Mouse (Mus musculus) layer of hippocampus, adult 18-20 months (tissue): ENCODE results near the gene Bbs9. TPM values are rescaled to one million over a fixed set of nuclear protein-coding genes. Genes with fewer than 3 reads are reported as not detected.

Experiments
- DNase-seq, 2 experiments: peaks; one replicate each; pipeline ENCODE4 v3.0.0; 2022; ENCODE audit warnings: low spot score in 2 of 2
- total RNA-seq, 2 experiments: library from RNA; stranded (reverse); gene quantifications; 2 replicates each; pipeline ENCODE4 v1.2.3; 2021

The Bbs9 gene
- total RNA-seq, 2 experiments from 2014 or later, result 32.5 to 34.8 TPM

GRCm38 (mm10) chr9:22467371-22468169 lies 7.9 kb upstream of the Bbs9 start:
- peak; percentile 19 to 41 for DNase-seq

DNA sequence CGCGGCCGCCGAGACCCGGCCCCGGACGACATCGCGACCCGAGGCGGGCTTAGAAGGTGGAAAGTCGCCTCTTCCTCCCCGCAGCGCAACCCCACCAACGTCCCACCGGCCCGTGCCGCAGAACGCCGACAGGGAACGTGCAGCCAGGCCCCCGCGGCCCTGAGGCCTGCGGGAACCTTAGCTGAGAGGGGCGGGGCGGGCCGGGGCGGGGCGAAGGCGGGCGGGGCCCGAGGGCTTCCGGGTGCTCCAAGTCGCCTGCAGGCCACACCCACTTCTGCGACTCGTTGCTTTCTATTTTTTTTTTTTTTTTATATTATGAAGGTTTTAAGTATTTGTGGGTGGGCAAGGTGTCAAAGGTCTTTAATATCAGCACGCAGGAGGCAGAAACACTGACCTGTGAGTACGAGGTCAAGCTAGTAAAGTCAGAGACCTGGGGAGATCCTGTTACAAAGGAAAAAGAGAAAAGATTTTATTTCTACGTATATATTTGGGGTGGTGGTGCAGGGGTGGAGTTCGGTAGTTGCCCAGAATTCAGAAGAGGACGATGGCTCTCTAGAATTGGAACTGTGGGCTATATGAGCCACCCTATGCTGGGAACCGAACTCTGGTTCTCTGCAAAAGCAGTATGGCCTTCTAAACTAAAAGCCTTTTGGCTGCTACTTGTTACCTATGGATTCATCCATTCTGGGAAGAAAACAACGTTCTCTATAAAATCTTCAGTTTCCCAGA lies 7.2 kb upstream of the Bbs9 start:
- peak in 1 of 2 experiments; percentile 43 for DNase-seq

DNA sequence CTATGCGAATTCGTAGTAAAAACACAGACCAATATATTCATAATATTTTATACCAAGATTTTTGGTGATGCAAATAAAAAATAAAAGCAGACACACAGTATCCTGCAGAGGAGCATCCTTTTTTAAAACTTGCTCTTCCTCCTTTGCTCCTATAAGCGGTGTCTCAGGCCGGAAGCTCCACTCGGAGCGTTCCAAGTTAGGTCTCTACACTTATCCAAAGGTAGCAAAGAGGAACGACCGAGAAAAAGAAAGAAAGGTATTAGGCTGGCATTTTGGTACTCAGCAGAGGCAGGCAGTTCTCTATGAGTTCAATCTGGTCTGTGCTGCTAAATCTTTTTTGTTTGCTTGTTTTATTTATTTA lies 6.6 kb upstream of the Bbs9 start:
- DNase-seq, result no peak

- DNase-seq, result no peak
Observed at GRCm38 (mm10) chr9:22469643-22470042, 5.9 kb upstream of the Bbs9 start, which contains the start of gene Rp9. Gene Rp9 (minus strand): TSS chr9:22469743.

DNA sequence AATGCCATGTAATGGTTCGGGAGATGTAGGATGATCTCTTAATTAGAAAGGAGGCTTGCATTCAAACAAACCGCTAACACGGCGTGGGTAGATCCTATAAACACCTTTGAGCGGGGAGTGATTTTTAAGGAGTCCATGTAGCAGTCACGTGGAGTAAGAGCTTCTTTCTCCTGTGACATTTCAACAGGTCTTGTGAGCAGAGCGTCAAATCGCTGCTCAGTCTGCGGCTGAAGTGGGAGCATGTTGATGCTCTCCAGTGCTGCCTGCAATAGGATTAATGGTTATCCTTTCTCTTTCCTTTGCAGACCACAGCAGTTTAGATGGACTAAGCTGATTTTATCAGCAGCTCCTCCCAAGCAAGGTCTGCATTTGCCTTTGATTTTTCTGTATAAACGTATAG lies 750 bp downstream of the Bbs9 start:
- DNase-seq, result no peak

DNA sequence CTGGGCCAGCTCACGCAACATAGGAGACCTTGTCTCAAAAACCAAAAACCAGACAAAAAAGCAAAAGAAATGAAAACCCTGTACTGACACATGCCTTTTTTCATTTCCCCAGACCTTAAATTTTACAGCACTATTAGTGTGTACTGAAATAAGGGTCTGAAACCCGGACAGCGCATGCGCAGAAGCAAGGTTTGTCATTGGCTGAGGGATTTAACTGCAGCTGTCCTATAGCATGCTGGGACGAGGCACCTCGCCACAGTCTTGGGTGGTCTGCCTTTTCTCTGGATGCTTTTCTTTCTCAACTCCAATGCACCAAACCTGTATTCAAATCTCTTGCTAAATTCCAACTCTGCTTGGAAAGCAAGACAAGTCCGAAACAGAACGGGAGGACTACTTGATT lies 3.4 kb downstream of the Bbs9 start:
- DNase-seq, result no peak

DNA sequence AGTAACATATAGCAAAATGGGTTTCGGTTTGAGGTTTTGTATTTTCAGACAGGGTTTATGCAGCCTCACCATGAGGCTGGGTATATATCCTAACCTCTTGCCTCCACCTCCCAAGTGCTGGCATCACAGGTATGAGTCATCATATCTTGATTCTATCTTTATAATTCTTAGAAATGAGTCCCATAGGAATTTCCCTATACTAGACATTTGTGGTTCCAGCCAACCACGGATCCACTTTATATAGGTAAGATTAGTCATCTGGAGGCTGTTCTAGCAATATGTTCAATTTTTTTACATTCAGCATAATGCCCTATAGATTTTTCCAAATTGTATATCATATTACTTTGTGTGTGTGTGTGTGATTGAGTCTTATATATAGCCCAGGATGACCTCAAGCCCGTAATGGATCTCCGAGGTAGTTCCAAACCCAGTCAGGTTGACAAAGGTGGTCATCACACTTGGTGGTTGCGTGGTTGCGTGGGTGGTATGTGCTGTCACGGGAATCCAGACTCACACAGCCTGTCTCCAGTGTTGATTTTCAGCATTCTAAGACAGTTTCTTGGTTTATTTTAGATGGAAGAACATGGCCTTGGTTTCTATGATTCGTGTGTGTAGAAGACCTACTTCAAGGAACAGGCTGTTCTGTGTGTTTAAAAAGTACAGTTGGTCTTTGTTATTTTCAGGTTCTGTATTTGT lies 8.5 kb downstream of the Bbs9 start:
- no peak for DNase-seq

- no peak for DNase-seq
Observed at GRCm38 (mm10) chr9:22484562-22485308, 9.2 kb downstream of the Bbs9 start.

DNA sequence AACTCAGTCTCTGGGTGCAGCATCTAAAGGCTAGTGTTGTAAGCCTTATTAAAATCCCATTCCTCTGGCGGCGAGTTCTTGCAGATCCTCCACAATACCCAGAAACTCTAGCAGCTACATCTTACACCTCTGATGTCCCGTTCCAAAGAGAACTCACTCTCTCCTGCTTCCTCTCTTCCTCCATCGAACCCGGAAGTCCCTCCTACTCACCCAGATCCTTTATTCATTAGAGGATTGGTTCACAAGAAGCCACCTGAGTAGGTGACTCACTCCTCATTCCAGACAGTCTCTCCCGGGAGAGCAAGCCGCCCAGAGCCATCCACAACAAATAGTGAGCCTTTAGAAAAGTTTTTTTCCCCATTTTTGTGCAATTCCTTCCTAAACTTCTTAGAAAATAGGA lies 10.7 kb downstream of the Bbs9 start:
- no peak for DNase-seq

- no peak for DNase-seq
Observed at GRCm38 (mm10) chr9:22488963-22489362, 13.4 kb downstream of the Bbs9 start.

DNA sequence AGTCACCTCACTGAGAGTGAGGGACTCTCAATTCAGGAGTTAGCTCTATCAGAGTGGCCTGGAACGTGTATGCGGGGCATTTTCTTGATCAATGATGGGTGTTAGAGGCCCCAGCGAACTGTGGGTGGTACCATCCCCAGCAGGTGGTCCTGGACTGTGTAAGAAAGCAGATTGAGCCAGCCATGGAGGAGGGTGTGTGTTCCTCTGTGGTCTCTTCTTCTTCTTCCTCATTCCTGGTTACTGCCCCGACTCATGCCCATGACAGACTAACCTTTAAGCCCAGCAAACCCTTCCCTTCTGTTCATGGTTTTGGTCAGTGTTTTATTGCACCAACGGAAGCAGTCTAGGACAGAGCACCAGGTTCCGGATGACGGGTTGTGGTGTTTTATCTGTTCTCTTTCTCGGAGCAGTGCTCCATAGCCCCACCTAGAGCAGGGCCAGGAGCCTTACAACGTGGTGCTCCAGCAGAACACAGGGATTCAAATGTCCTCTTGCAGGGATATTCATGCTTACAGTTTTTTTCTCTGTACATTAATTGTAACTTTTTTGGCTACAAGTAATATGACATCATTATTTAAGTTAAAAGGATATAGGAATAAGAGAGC lies 18.8 kb downstream of the Bbs9 start:
- no peak for DNase-seq

DNA sequence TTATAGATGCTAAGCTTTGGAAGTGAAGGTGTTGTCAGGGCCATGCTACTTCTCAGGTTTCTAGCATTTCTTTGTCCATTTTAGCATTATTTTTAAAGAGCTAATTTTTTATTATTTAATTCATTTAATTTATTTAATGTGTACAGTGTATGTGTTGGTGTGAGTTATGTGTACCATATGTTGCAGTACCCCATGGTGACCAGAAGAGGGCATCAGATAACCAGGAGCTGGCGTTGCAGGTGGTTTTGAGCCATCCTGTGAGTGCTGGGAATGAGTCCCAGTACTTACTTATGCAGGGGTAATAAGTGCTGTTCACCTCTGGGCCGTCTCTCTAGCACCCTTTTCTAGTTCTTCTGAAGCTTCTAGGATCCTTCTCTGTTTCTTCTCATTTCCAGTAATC lies 19.6 kb downstream of the Bbs9 start:
- no peak for DNase-seq

DNA sequence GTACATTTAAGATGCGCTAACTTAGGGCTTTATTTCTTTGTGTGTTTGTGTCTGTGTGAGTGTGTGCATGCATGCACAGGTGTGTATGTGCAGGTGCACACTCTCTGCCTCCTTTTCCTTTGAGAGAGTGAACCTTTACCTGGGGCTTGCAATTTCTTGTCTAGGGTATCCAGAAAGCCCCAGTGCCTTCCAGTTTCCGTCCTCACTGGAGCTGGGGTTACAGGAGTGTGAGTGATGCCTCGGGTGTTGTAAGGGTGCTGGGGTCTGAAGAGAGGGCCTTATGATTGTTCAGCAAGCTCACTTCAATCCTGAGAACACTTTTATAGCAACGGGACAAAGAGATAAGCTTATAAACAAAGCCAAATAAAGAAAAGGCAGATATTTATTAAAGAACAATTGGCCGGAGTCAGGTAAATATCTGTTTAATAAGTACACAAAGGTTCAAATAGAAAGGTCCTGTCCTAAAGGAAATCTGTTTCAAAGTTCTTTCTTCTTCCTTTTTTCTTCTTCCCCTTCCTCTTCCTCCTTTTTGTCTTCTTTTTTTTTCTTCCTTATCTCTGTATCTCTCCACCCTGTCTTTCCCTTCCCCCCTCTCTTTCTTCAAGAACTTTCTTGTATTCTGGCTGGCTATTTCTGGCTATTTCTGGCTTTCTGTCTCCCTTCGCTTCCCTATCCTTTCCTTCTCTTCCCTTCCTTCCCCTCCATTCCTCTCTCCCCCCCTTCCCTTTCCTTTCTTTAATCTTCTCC lies 21.7 kb downstream of the Bbs9 start:
- DNase-seq, result no peak

DNA sequence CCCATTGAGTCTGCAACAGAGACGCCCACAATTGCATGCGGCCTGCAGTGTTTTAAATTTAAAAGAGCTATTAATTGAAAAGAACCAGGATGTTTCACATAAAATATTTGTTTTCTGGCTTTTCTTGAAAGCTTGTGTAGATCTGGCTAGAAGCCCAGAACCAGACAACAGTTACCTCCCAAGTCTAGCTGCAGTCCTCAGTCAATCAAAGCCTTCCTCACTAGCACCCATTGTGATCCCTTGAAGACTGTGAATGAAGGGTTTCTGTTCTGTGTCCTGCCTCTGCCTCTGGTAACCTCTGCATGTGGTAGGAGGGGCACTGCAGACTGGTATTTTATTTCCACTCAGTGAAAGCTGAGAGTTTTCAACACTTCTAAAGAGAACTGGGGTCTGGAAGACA lies 27.5 kb downstream of the Bbs9 start:
- no peak for DNase-seq

GRCm38 (mm10) chr9:22503581-22503980 lies 28.1 kb downstream of the Bbs9 start:
- no peak for DNase-seq

- no peak for DNase-seq
Observed at GRCm38 (mm10) chr9:22505574-22505973, 30.1 kb downstream of the Bbs9 start.

GRCm38 (mm10) chr9:22515076-22515475 lies 39.6 kb downstream of the Bbs9 start:
- no peak for DNase-seq

GRCm38 (mm10) chr9:22518394-22519041 lies 43.0 kb downstream of the Bbs9 start:
- DNase-seq, result peak in 1 of 2 experiments; percentile 65

GRCm38 (mm10) chr9:22523460-22523859 lies 47.9 kb downstream of the Bbs9 start:
- no peak for DNase-seq
